Mouse (Mus musculus) forebrain, embryonic 14.5 days (tissue): ENCODE measurements at regions not wholly inside any gene's neighbourhood (a gene's known extent, or its start where the extent isn't known, plus 50 kb on each side); places are given as distances from the start of the nearest gene placed in this dataset.

Experiments used
- ATAC-seq: fragments of 200-750 bp; cut with Nextera tagmentation; 2 replicates; pipeline ENCODE4 v1.8.0; 2017; ENCODE audit warnings: mild to moderate bottlenecking, moderate library complexity
- DNase-seq: peaks from one replicate; pipeline ENCODE4 v3.0.0-alpha.2; 2015; ENCODE audit warnings: low spot score
- H3K27ac ChIP-seq: fragments of 300-500 bp; sonication (generic); 2 replicates; pipeline ENCODE4 v1.5.1; 2014; ENCODE audit warnings: low read depth, mild to moderate bottlenecking, control low read depth, low read length, moderate library complexity
- H3K27me3 ChIP-seq: fragments of 300-500 bp; sonication (generic); replicated peaks from 2 replicates; pipeline ENCODE4 v1.6.1; 2014; ENCODE audit warnings: low read length, control low read depth, mixed read lengths; ENCODE audit not compliant: control insufficient read depth, insufficient read depth
- H3K36me3 ChIP-seq: fragments of 300-500 bp; sonication (generic); 2 replicates; pipeline ENCODE4 v1.6.1; 2014; ENCODE audit warnings: low read length, control low read depth; ENCODE audit not compliant: control insufficient read depth, insufficient read depth
- H3K4me1 ChIP-seq: fragments of 300-500 bp; sonication (generic); 2 replicates; pipeline ENCODE4 v1.6.1; 2014; ENCODE audit warnings: antibody characterized with exemption, low read length, control low read depth; ENCODE audit not compliant: control insufficient read depth, insufficient read depth
- H3K4me2 ChIP-seq: fragments of 300-500 bp; sonication (generic); 2 replicates; pipeline ENCODE4 v1.6.1; 2014; ENCODE audit warnings: mild to moderate bottlenecking, control low read depth, low read length
- H3K4me3 ChIP-seq: fragments of 300-500 bp; sonication (generic); 2 replicates; pipeline ENCODE4 v1.5.1; 2014; ENCODE audit warnings: low read depth, low read length, control low read depth
- H3K9ac ChIP-seq: fragments of 300-500 bp; sonication (generic); 2 replicates; pipeline ENCODE4 v1.6.1; 2014; ENCODE audit warnings: mild to moderate bottlenecking, low read length, control low read depth, moderate library complexity
- H3K9me3 ChIP-seq: fragments of 300-500 bp; sonication (generic); replicated peaks from 2 replicates; pipeline ENCODE4 v1.6.1; 2016; ENCODE audit warnings: low read length, control low read depth, mixed read lengths; ENCODE audit not compliant: control insufficient read depth
- WGBS: fragments of 180-500 bp; shearing (Covaris S2); extraction: QIAGEN DNeasy Blood & Tissue Kit; methylation state at CpG from one replicate; pipeline ENCODE4 v1.1.7; 2014; 5-methylcytosine and 5-hydroxymethylcytosine counted together

- DNase-seq, result peak; percentile 88
- H3K4me1 ChIP-seq, result peaks cover 8% of the 10 kb centered on the region
- peak overlapping the region; percentile 46 for H3K4me2 ChIP-seq
- no peaks in the 10 kb centered on the region for H3K36me3 ChIP-seq
- ATAC-seq, result peak; percentile 87
- H3K27ac ChIP-seq, result peak overlapping the region; percentile 48; the same call in 1 of the 2 replicates
- 8% methylated on average over 13 of the region's 13 CpGs for WGBS
- 0 out of 2 replicates have a peak, but pooled peaks cover 2% of the 10 kb centered on the region for H3K27me3 ChIP-seq
- no peak overlapping the region; the same call in 1 of the 2 replicates for H3K9ac ChIP-seq
- peak overlapping the region; percentile 14; the same call in 1 of the 2 replicates for H3K4me3 ChIP-seq
- H3K9me3 ChIP-seq, result no peaks in the 10 kb centered on the region
These were observed 185.9 kb upstream of the Six2 start for GRCm38 (mm10) chr17:85873853-85874586.

- no peak overlapping the region for H3K27ac ChIP-seq
- peak; percentile 22; the same call in 1 of the 2 replicates for ATAC-seq
- WGBS, result 42% methylated on average over 6 of the region's 6 CpGs
- no peaks in the 10 kb centered on the region for H3K36me3 ChIP-seq
- no peak for DNase-seq
- no peak overlapping the region for H3K4me2 ChIP-seq
- H3K9me3 ChIP-seq, result no peaks in the 10 kb centered on the region
- H3K27me3 ChIP-seq, result 0 out of 2 replicates have a peak, but pooled peaks cover 2% of the 10 kb centered on the region
- no peak overlapping the region for H3K9ac ChIP-seq
- H3K4me3 ChIP-seq, result no peak overlapping the region
- peaks cover 8% of the 10 kb centered on the region for H3K4me1 ChIP-seq
These were observed 184.9 kb upstream of the Six2 start for GRCm38 (mm10) chr17:85872903-85873413.

DNA sequence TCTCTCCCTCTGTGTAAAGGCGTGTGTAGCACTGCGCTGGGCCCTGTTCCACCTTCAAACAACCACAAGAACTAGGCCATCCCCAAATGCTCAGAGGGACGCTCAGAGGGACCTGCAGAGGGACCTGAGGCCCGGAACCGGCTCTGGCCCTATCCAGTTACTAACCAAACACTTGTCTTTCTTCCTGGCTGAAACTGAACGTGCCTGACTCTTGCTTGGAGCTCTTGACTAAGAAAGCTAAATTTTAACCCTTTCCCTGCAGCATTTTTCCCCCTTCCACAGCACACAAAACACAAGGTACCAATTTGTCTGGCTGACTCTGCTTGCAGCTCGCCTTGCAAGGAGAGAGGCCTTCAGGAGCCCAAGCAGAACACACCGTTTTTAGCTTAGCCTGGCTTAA is 182.3 kb upstream of the Six2 start:
- H3K4me2 ChIP-seq, result no peak overlapping the region
- WGBS, result 64% methylated on average over 8 of the region's 8 CpGs
- no peak overlapping the region for H3K4me3 ChIP-seq
- DNase-seq, result no peak
- H3K4me1 ChIP-seq, result peaks cover 8% of the 10 kb centered on the region
- no peaks in the 10 kb centered on the region for H3K9me3 ChIP-seq
- no peak overlapping the region for H3K27ac ChIP-seq
- H3K9ac ChIP-seq, result no peak overlapping the region
- no peak for ATAC-seq
- 0 out of 2 replicates have a peak, but pooled peaks cover 2% of the 10 kb centered on the region for H3K27me3 ChIP-seq
- H3K36me3 ChIP-seq, result no peaks in the 10 kb centered on the region

DNA sequence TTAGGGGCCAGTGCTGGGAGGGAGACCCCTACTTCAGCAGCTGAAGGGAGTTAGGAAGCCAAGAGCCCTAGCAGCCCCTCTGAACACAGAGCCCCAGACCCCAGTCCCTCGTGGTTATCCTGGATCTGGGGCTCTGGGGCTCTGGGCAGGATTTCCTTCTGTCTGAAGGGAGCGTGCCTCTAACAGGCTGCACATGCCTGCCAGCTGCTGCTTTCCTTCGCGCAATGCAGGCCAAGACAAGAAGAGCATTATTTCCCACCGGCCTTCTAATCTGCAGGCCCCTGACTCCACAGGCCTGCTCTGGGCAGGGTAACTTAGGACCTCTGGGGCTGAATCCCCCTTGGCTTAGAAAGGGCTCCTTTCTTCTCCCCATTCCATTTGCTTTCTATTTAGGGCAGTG is 181.1 kb upstream of the Six2 start:
- Histone ChIP-seq H3K27ac (no peak overlapping the region), H3K9me3 (no peaks in the 10 kb centered on the region), H3K27me3 (0 out of 2 replicates have a peak, but pooled peaks cover 2% of the 10 kb centered on the region), H3K4me2 (no peak overlapping the region), H3K9ac (no peak overlapping the region), H3K4me1 (peaks cover 7% of the 10 kb centered on the region), H3K36me3 (no peaks in the 10 kb centered on the region), H3K4me3 (no peak overlapping the region)
- ATAC-seq (no peak), DNase-seq (peak; percentile 22)
- 29% methylated on average over 5 of the region's 5 CpGs for WGBS

- Histone ChIP-seq H3K4me1 (no peaks in the 10 kb centered on the region), H3K4me3 (no peak overlapping the region), H3K27ac (no peak overlapping the region), H3K9me3 (no peaks in the 10 kb centered on the region), H3K27me3 (0 out of 2 replicates have a peak, but pooled peaks cover 2% of the 10 kb centered on the region), H3K9ac (no peak overlapping the region), H3K36me3 (no peaks in the 10 kb centered on the region), H3K4me2 (no peak overlapping the region)
- 87% methylated on average over 12 of the region's 12 CpGs for WGBS
- ATAC-seq (no peak), DNase-seq (no peak)
These were observed 180.0 kb upstream of the Six2 start for GRCm38 (mm10) chr17:85867945-85868616.

DNA sequence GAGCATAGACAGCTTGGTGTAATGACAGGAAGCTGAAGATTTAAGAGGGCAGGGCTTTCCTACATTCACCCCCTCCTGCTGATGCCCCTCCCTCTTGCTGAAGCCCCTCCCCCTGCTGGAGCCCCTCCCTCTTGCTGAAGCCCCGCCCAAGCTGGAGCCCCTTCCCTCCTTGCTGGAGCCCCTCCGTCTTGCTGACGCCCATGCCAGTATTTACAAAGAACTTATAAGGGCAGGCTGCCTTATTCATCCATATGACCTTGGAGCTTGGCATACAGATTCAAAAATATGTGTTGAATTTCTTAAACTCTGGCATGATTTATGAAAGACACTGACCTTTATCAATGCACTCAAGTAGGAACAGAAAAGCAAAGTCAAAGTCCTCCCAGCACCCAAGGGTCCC is 178.5 kb upstream of the Six2 start:
- Histone ChIP-seq H3K9me3 (no peaks in the 10 kb centered on the region), H3K27me3 (0 out of 2 replicates have a peak, but pooled peaks cover 2% of the 10 kb centered on the region), H3K36me3 (no peaks in the 10 kb centered on the region), H3K4me3 (no peak overlapping the region), H3K4me2 (no peak overlapping the region), H3K9ac (no peak overlapping the region), H3K27ac (no peak overlapping the region), H3K4me1 (no peaks in the 10 kb centered on the region)
- ATAC-seq, result no peak
- 59% methylated on average over 3 of the region's 3 CpGs for WGBS
- DNase-seq, result no peak

GRCm38 (mm10) chr17:85865940-85866339 is 177.9 kb upstream of the Six2 start:
- Histone ChIP-seq H3K9me3 (no peaks in the 10 kb centered on the region), H3K27me3 (0 out of 2 replicates have a peak, but pooled peaks cover 2% of the 10 kb centered on the region), H3K4me1 (no peaks in the 10 kb centered on the region), H3K36me3 (no peaks in the 10 kb centered on the region), H3K4me2 (no peak overlapping the region), H3K27ac (no peak overlapping the region), H3K4me3 (no peak overlapping the region), H3K9ac (no peak overlapping the region)
- DNase-seq (no peak), ATAC-seq (no peak)
- 87% methylated on average over 4 of the region's 4 CpGs for WGBS

DNA sequence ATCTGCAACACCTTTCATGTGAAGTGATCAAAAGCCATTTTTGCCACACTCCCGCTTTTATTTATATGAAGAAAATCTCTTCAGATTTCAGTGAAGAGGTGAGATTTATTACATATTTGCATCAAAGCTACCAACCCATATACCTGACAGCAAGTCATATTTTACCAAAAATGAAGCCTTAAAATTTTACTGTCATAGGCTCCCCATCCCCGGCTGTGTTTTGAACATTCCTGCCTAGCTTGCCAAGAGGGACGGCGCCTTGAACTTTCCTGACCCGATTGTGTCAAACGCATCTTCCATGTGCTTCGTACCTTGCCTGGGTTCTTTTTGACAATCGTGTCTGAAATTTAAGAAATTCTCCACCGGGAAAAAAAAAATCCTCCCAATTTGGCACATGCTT is 173.3 kb upstream of the Six2 start:
- Histone ChIP-seq H3K9ac (no peak overlapping the region), H3K36me3 (no peaks in the 10 kb centered on the region), H3K4me3 (no peak overlapping the region), H3K27me3 (no peaks in the 10 kb centered on the region), H3K27ac (no peak overlapping the region), H3K4me1 (peaks cover 9% of the 10 kb centered on the region), H3K4me2 (no peak overlapping the region), H3K9me3 (no peaks in the 10 kb centered on the region)
- ATAC-seq (no peak), DNase-seq (no peak)
- 95% methylated on average over 9 of the region's 9 CpGs for WGBS

DNA sequence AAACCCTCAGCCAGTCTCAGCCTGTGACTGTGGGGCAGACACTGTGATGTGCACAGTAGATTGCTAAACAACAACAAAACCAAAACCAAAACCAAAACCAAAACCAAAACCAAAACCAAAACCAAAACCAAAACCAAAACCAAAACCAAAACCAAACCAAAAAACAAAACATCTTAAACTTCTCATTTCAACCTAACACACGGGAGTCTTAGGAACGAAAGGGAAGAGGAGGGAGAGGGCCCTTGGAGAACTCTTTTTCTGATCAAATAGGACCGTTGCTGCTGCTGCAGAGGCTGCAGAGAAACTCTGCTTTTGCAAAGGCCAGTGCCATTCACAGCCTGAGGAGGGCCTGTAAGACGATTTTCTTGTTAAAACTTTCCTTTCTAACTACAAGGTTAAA is 172.7 kb upstream of the Six2 start:
- 62% methylated on average over 4 of the region's 4 CpGs for WGBS
- Histone ChIP-seq H3K4me1 (peaks cover 9% of the 10 kb centered on the region), H3K4me3 (no peak overlapping the region), H3K36me3 (no peaks in the 10 kb centered on the region), H3K9ac (no peak overlapping the region), H3K27me3 (no peaks in the 10 kb centered on the region), H3K4me2 (no peak overlapping the region), H3K9me3 (no peaks in the 10 kb centered on the region), H3K27ac (no peak overlapping the region)
- ATAC-seq (no peak), DNase-seq (no peak)
